Mouse (Mus musculus) lung, postnatal 0 days (tissue): ENCODE measurements at regions not wholly inside any gene's neighbourhood (a gene's known extent, or its start where the extent isn't known, plus 50 kb on each side); places are given as distances from the start of the nearest gene placed in this dataset.
"Not testable (repeated sequence)": the region's sequence is repeated elsewhere in the genome, so short reads cannot be mapped to it uniquely, and the experiment has no call there.

Experiments
- ATAC-seq: fragments of 200-750 bp; cut with Nextera tagmentation; 2 replicates; pipeline ENCODE4 v1.8.0; 2017; ENCODE audit warnings: moderate library complexity
- DNase-seq: peaks from one replicate; pipeline ENCODE4 v3.0.0-alpha.2; 2016; ENCODE audit warnings: low spot score
- H3K27ac ChIP-seq: fragments of 300-500 bp; sonication (generic); 2 replicates; pipeline ENCODE4 v1.5.1; 2014; ENCODE audit warnings: antibody characterized with exemption, mild to moderate bottlenecking, low read length, mixed read lengths
- H3K27me3 ChIP-seq: fragments of 300-500 bp; sonication (generic); replicated peaks from 2 replicates; pipeline ENCODE4 v1.6.1; 2014; ENCODE audit warnings: low read length, mixed read lengths; ENCODE audit not compliant: insufficient read depth
- H3K36me3 ChIP-seq: fragments of 300-500 bp; sonication (generic); 2 replicates; pipeline ENCODE4 v1.6.1; 2014; ENCODE audit warnings: low read length, mixed read lengths; ENCODE audit not compliant: insufficient read depth
- H3K4me1 ChIP-seq: fragments of 300-500 bp; sonication (generic); 2 replicates; pipeline ENCODE4 v1.6.1; 2014; ENCODE audit warnings: antibody characterized with exemption, low read depth, low read length, mixed read lengths; ENCODE audit not compliant: insufficient read depth
- H3K4me2 ChIP-seq: fragments of 300-500 bp; sonication (generic); replicated peaks from 2 replicates; pipeline ENCODE4 v1.6.1; 2014; ENCODE audit warnings: low read depth, mild to moderate bottlenecking, low read length, moderate library complexity, mixed read lengths
- H3K4me3 ChIP-seq: fragments of 300-500 bp; sonication (generic); 2 replicates; pipeline ENCODE4 v1.5.1; 2014; ENCODE audit warnings: low read depth, low read length
- H3K9ac ChIP-seq: fragments of 300-500 bp; sonication (generic); replicated peaks from 2 replicates; pipeline ENCODE4 v1.6.1; 2014; ENCODE audit warnings: low read depth, mild to moderate bottlenecking
- H3K9me3 ChIP-seq: fragments of 300-500 bp; sonication (generic); 2 replicates; pipeline ENCODE4 v1.6.1; 2016; ENCODE audit warnings: low read length, mixed read lengths
- CTCF ChIP-seq: IDR thresholded peaks from 2 replicates; pipeline ENCODE4 v1.5.1; 2016; ENCODE audit warnings: antibody characterized with exemption, mild to moderate bottlenecking
- EP300 ChIP-seq: IDR thresholded peaks from 2 replicates; pipeline ENCODE4 v1.6.1; 2016; ENCODE audit warnings: antibody characterized with exemption, mild to moderate bottlenecking, control low read depth
- WGBS: fragments of 180-500 bp; shearing (Covaris S2); extraction: QIAGEN DNeasy Blood & Tissue Kit; methylation state at CpG from one replicate; pipeline ENCODE4 v1.1.7; 2014; 5-methylcytosine and 5-hydroxymethylcytosine counted together

DNA sequence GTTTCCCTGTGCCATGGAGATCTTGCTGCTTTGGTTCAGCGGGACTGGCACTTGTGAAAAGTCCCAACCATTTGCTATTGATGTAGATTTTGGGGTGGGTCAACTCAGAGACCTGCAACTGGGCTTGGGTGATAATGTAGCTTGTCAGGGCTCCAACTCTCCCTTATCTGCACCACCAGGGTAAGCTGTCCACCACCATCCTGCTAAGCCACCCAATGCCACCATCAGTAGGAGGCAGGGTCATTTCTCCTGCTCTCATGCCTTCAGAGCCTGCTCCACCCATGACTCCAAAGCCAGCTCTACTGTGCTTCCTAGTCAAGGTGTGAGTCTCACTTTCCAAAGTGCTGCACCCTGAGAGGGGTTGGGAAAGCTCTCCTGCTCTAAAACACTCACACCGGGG lies 776.2 kb downstream of the Diaph2 start:
- no peak overlapping the region for H3K27ac ChIP-seq
- no peak overlapping the region for H3K9ac ChIP-seq
- 86% methylated on average over 2 of the region's 2 CpGs for WGBS

DNA sequence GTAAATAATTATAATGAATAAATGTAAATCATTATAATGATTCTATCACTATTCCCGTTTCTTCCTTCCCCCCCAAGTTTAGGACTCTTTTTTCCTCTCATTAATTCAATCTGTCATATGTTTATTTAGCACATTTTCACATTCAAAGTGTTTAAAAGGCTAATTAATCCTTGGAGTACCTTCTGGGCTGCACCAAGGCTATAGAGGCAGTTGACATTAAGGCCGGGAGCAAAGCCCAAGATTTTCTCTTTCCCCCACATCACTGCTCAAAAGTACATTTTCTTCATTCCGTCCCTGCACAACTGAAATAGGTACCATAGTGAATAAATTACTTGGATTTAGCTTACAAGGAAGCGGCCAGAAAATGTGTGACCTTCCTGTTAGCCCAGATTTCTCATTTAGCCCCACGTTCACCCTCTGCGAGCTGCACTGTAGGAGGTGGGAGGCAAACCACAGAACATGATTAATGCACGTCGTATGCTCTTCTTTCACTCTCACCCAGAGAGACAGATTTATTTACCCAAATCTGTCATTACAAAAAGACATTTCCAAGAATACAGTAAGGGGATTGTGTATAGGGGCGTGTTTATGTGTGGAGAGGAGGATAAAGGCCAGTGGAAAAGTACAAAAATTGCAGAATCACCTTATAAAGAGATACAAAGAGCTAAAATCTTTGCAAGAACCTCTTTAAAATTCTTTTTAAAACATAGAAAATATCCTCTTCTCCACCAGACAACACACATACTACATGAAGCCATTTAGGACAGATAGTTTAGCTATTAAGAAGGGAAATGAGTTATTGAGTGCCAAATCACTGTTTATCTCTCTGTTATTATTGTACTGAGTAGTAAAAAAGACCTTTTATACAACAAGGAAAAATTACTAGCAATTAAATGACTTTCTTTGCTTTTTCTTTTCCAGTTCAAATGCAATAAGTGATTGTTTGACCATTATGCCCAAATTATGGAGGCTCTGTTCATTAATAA lies 783.9 kb downstream of the Diaph2 start:
- no peak overlapping the region for H3K9ac ChIP-seq
- no peaks in the 10 kb centered on the region for H3K36me3 ChIP-seq
- H3K27ac ChIP-seq, result no peak overlapping the region
- TF ChIP-seq CTCF (no peak), EP300 (no peak)
- H3K4me1 ChIP-seq, result no peaks in the 10 kb centered on the region
- 45% methylated on average over 9 of the region's 9 CpGs for WGBS
- DNase-seq, result no peak
- ATAC-seq, result no peak
- no peak overlapping the region for H3K4me2 ChIP-seq
- no peak overlapping the region for H3K4me3 ChIP-seq
- H3K27me3 ChIP-seq, result no peaks in the 10 kb centered on the region
- H3K9me3 ChIP-seq, result no peaks in the 10 kb centered on the region

More for the DNA sequence above, 776.2 kb downstream of the Diaph2 start:
- TF ChIP-seq EP300 (no peak), CTCF (no peak)
- H3K4me2 ChIP-seq, result no peak overlapping the region
- DNase-seq, result no peak
- H3K4me3 ChIP-seq, result no peak overlapping the region
- H3K4me1 ChIP-seq, result no peaks in the 10 kb centered on the region
- no peaks in the 10 kb centered on the region for H3K9me3 ChIP-seq
- no peaks in the 10 kb centered on the region for H3K27me3 ChIP-seq
- H3K36me3 ChIP-seq, result no peaks in the 10 kb centered on the region
- no peak for ATAC-seq

DNA sequence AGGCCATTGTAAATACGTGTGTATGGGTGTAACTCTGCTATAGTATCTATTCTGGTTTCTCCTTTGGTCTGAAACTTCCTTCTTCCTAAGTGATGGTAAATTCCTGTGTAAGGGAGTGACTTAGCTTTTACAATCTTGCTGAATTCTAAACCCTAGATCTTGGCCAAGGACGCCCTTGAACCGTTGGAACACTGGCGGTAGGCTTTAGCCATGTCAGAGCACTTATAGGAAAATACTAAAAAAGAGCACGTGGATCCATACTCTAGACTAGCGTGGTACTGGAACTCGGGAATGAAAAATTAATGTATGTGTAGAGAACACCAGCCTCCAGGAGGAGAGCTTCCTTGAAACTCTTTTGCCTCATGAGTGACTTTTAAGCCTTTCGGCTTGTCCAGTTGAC lies 789.2 kb downstream of the Diaph2 start:
- not testable (repeated sequence) for H3K9ac ChIP-seq, H3K36me3 ChIP-seq, H3K4me1 ChIP-seq, H3K27ac ChIP-seq, ATAC-seq, DNase-seq, H3K4me2 ChIP-seq, H3K9me3 ChIP-seq, H3K27me3 ChIP-seq, H3K4me3 ChIP-seq
- 88% methylated on average over 7 of the region's 8 CpGs for WGBS

DNA sequence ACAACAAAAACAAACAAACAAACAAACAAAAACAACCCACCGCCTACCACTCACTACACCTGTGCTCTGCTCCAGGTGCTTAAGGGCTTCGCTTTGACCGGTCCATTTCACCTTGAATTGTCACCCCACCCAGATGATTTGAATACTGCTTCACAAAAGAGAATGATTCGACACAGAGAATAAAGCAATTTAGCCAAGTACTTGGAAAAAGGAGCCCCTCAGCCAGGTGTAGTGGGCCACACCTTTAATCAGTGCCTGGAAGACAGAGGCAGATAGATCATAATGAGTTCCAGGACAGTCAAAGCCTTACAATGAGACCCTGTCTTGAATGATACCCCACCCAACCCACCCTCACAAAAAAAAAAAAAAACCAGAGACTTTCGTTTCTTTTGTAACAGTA lies 798.5 kb downstream of the Diaph2 start:
- H3K9ac ChIP-seq, result no peak overlapping the region
- H3K4me1 ChIP-seq, result no peaks in the 10 kb centered on the region
- no peaks in the 10 kb centered on the region for H3K9me3 ChIP-seq
- DNase-seq (no peak), ATAC-seq (no peak)
- no peaks in the 10 kb centered on the region for H3K27me3 ChIP-seq
- H3K36me3 ChIP-seq, result no peaks in the 10 kb centered on the region
- no peak overlapping the region for H3K27ac ChIP-seq
- TF ChIP-seq EP300 (no peak), CTCF (no peak)
- no peak overlapping the region for H3K4me3 ChIP-seq
- H3K4me2 ChIP-seq, result no peak overlapping the region
- WGBS, result 86% methylated on average over 5 of the region's 5 CpGs

DNA sequence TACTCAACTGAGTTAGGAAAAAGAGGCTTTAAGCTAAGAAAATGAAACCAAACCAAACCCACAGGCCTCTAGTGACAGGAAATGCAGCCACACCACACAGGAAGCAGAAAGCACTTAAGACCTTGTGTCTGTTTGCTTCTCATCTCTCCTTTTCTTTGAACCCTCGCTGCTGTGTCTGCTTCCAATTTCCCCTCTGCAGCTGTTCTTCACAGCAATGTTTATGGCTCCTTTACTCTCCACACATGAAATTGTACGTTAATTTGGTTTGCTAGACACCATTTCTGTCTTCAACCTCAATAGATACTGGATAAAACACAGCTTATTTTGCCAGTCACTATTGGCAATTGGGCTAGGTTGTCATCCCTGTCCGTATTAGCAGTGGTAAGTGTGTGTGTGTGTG lies 799.7 kb downstream of the Diaph2 start:
- Histone ChIP-seq H3K9me3 (no peaks in the 10 kb centered on the region), H3K27ac (no peak overlapping the region), H3K27me3 (no peaks in the 10 kb centered on the region), H3K4me3 (no peak overlapping the region), H3K36me3 (no peaks in the 10 kb centered on the region), H3K9ac (no peak overlapping the region), H3K4me2 (no peak overlapping the region), H3K4me1 (no peaks in the 10 kb centered on the region)
- ATAC-seq, result no peak
- no peak for DNase-seq
- 34% methylated on average over 3 of the region's 3 CpGs for WGBS
- TF ChIP-seq CTCF, result no peak
- no peak for TF ChIP-seq EP300

DNA sequence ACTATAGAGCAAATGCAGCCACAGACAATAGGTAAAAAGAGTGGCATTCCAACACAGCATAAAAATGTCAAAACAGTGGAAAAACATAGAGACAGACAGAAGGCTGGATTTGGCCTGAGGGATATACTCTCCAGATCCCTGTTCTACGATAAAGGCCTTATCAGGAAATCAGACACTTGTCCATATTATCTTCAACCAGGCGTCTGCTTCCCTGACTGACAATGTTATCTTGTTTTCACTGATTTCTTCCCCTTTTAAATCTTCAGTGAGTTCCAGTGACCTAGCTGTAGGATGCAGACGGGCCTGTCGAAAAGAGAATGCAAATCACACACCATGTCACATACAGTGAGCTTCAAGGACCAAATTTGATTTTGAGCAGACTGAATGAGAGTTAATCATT lies 800.4 kb downstream of the Diaph2 start:
- H3K27ac ChIP-seq, result no peak overlapping the region
- ATAC-seq (no peak), DNase-seq (no peak)
- no peak for TF ChIP-seq EP300
- TF ChIP-seq CTCF, result no peak
- H3K36me3 ChIP-seq, result no peaks in the 10 kb centered on the region
- no peak overlapping the region for H3K4me3 ChIP-seq
- 42% methylated on average over 4 of the region's 4 CpGs for WGBS
- H3K9me3 ChIP-seq, result no peaks in the 10 kb centered on the region
- no peaks in the 10 kb centered on the region for H3K27me3 ChIP-seq
- no peak overlapping the region for H3K4me2 ChIP-seq
- no peaks in the 10 kb centered on the region for H3K4me1 ChIP-seq
- H3K9ac ChIP-seq, result no peak overlapping the region
